Mouse (Mus musculus) heart, embryonic 11.5 days (tissue): ENCODE measurements around the gene Gm29797. TPM values are rescaled to one million over a fixed set of nuclear protein-coding genes. Genes with fewer than 3 reads are reported as not detected.

Experiments
- ATAC-seq: fragments of 200-750 bp; cut with Nextera tagmentation; replicated peaks from 2 replicates; pipeline ENCODE4 v1.8.0; 2017; ENCODE audit warnings: moderate library complexity; ENCODE audit not compliant: insufficient number of reproducible peaks, low FRiP score, low TSS enrichment
- H3K27ac ChIP-seq: fragments of 300-500 bp; sonication (generic); 2 replicates; pipeline ENCODE4 v1.5.1; 2014; ENCODE audit warnings: mild to moderate bottlenecking, low read depth, low read length
- H3K27me3 ChIP-seq: fragments of 300-500 bp; sonication (generic); 2 replicates; pipeline ENCODE4 v1.6.1; 2014; ENCODE audit warnings: mild to moderate bottlenecking, low read length, mixed read lengths; ENCODE audit not compliant: control insufficient read depth, insufficient read depth
- H3K36me3 ChIP-seq: fragments of 300-500 bp; sonication (generic); 2 replicates; pipeline ENCODE4 v1.6.1; 2014; ENCODE audit warnings: mild to moderate bottlenecking, low read length, moderate library complexity, mixed read lengths; ENCODE audit not compliant: control insufficient read depth, insufficient read depth
- H3K4me1 ChIP-seq: fragments of 300-500 bp; sonication (generic); 2 replicates; pipeline ENCODE4 v1.6.1; 2014; ENCODE audit warnings: low read length; ENCODE audit not compliant: control insufficient read depth, insufficient read depth
- H3K4me2 ChIP-seq: fragments of 300-500 bp; sonication (generic); 2 replicates; pipeline ENCODE4 v1.6.1; 2014; ENCODE audit warnings: mild to moderate bottlenecking, moderate library complexity
- H3K4me3 ChIP-seq: fragments of 300-500 bp; sonication (generic); 2 replicates; pipeline ENCODE4 v1.5.1; 2014; ENCODE audit warnings: low read depth, low read length
- H3K9ac ChIP-seq: fragments of 300-500 bp; sonication (generic); 2 replicates; pipeline ENCODE4 v1.6.1; 2014; ENCODE audit warnings: mild to moderate bottlenecking, low read depth, low read length, moderate library complexity
- H3K9me3 ChIP-seq: fragments of 300-500 bp; sonication (generic); replicated peaks from 2 replicates; pipeline ENCODE4 v1.6.1; 2016; ENCODE audit warnings: low read length; ENCODE audit not compliant: control insufficient read depth
- WGBS: fragments of 180-500 bp; shearing (Covaris S2); extraction: QIAGEN DNeasy Blood & Tissue Kit; methylation state at CpG from one replicate; pipeline ENCODE4 v1.1.7; 2014; ENCODE audit not compliant: insufficient replicate concordance; 5-methylcytosine and 5-hydroxymethylcytosine counted together
- polyA plus RNA-seq: library from polyadenylated mRNA; unstranded; fragments of >200 nt; fragmentation: Nextera tagmentation; extraction: Ambion mirVana; gene quantifications from 2 replicates; pipeline ENCODE4 v1.2.1, GENCODE M21; 2014

Gene Gm29797
- polyA plus RNA-seq, 1 experiment from 2014 or later: not detected

GRCm38 (mm10) chr2:181646626-181647472, 10.0 kb upstream of the Gm29797 start:
- no peaks in the 10 kb centered on the region for H3K4me1 ChIP-seq
- H3K27ac ChIP-seq: no peak overlapping the region
- no peak overlapping the region for H3K9ac ChIP-seq
- no peak overlapping the region for H3K4me3 ChIP-seq
- H3K27me3 ChIP-seq: no peaks in the 10 kb centered on the region
- H3K9me3 ChIP-seq: no peaks in the 10 kb centered on the region
- peaks cover 35% of the 10 kb centered on the region for H3K36me3 ChIP-seq
- H3K4me2 ChIP-seq: no peak overlapping the region
- 86% methylated on average over 6 of the region's 6 CpGs for WGBS
- ATAC-seq: no peak

DNA sequence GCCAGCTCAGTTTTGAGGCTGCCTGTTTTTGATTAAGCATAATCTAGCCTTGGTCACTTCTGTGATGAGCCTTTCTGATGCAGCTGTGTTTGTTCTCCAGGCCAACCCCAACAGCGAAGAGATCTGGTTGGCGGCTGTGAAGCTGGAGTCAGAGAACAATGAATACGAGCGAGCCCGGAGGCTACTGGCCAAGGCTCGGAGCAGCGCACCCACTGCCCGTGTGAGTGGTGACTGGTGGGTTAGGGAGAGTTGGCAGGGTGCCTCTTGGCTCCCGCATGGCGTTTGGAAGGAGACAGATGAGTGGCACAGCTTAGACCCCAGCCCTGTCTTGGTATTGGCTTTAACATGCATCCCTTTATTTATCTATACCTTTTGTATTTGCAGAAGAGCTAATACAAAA, 7.9 kb upstream of the Gm29797 start:
- Histone ChIP-seq H3K4me2 (no peak overlapping the region), H3K36me3 (peaks cover 43% of the 10 kb centered on the region), H3K27ac (no peak overlapping the region), H3K4me3 (no peak overlapping the region), H3K9me3 (no peaks in the 10 kb centered on the region), H3K4me1 (peaks cover 2% of the 10 kb centered on the region; the same call in 1 of the 2 replicates), H3K9ac (no peak overlapping the region), H3K27me3 (no peaks in the 10 kb centered on the region)
- WGBS: 93% methylated on average over 10 of the region's 10 CpGs
- no peak for ATAC-seq

GRCm38 (mm10) chr2:181653065-181653464, 3.8 kb upstream of the Gm29797 start:
- H3K27me3 ChIP-seq: no peaks in the 10 kb centered on the region
- no peaks in the 10 kb centered on the region for H3K9me3 ChIP-seq
- H3K4me3 ChIP-seq: no peak overlapping the region
- H3K9ac ChIP-seq: no peak overlapping the region
- H3K4me2 ChIP-seq: no peak overlapping the region
- peaks cover 2% of the 10 kb centered on the region; the same call in 1 of the 2 replicates for H3K4me1 ChIP-seq
- H3K36me3 ChIP-seq: peaks cover 55% of the 10 kb centered on the region
- ATAC-seq: no peak
- no peak overlapping the region for H3K27ac ChIP-seq

GRCm38 (mm10) chr2:181653523-181653922, 3.3 kb upstream of the Gm29797 start:
- Histone ChIP-seq H3K9ac (no peak overlapping the region), H3K36me3 (peaks cover 52% of the 10 kb centered on the region), H3K27ac (no peak overlapping the region), H3K4me1 (peaks cover 2% of the 10 kb centered on the region; the same call in 1 of the 2 replicates), H3K27me3 (no peaks in the 10 kb centered on the region), H3K4me2 (no peak overlapping the region), H3K4me3 (no peak overlapping the region), H3K9me3 (no peaks in the 10 kb centered on the region)
- WGBS: 88% methylated on average over 1 of the region's 1 CpGs
- ATAC-seq: no peak

GRCm38 (mm10) chr2:181657441-181657840, 607 bp downstream of the Gm29797 start:
- H3K36me3 ChIP-seq: peaks cover 29% of the 10 kb centered on the region
- no peak overlapping the region for H3K4me3 ChIP-seq
- no peaks in the 10 kb centered on the region for H3K27me3 ChIP-seq
- WGBS: 75% methylated on average over 2 of the region's 2 CpGs
- H3K4me2 ChIP-seq: no peak overlapping the region
- no peak overlapping the region for H3K9ac ChIP-seq
- H3K4me1 ChIP-seq: peaks cover 11% of the 10 kb centered on the region; the same call in 1 of the 2 replicates
- H3K9me3 ChIP-seq: no peaks in the 10 kb centered on the region
- no peak overlapping the region for H3K27ac ChIP-seq
- ATAC-seq: no peak

DNA sequence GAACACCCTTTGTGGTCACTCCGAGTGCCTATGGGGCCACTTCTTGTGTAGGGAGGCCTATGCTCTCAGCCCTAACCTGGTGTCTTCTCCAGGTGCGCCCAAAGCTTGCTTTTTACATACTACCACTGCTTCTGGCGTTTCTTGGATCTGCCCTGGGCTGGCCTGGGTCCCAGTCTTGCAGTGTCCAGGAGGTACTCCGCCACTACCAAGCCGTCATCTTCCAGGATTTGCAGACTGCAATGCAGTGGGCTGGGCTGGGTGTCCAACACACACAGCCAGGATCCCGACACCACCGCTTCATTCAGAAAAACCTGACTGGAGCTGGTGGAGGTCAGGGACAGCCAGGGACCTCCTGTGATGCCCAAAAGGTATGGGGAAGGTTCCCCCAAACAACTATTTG, 1.7 kb downstream of the Gm29797 start:
- Histone ChIP-seq H3K27ac (no peak overlapping the region), H3K27me3 (no peaks in the 10 kb centered on the region), H3K9me3 (no peaks in the 10 kb centered on the region), H3K36me3 (peaks cover 23% of the 10 kb centered on the region), H3K9ac (no peak overlapping the region), H3K4me1 (peaks cover 11% of the 10 kb centered on the region; the same call in 1 of the 2 replicates), H3K4me3 (no peak overlapping the region), H3K4me2 (no peak overlapping the region)
- WGBS: 81% methylated on average over 7 of the region's 7 CpGs
- no peak for ATAC-seq

DNA sequence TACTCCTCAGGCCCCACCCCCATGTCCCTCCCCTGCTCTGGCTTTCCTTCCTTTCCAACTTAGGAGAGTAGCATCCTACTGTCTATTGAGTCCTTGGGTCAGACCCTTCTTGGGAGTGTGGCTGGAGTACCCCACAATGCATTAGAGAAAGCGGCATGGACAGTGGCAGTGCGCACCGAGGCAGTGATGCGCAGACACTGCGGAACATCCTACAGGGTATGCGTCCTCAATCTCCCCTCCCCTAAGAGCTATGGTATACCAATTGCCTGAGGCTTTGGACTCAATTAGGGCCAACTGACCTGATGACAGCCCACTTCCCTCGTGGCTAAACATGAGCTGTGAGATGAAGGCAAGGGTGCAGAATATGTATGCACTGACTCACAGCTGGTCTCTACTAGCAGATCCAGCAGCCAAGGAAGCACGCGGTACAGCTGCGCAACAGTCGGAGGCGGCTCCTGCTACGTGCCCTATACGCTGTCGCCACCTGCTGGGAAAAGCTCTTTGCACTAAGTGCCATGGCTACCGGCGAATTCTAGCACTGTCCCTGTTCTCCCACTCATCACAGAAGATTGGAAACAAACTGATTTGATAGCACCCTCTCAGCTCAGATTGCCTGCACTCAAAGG, 2.2 kb downstream of the Gm29797 start:
- peak overlapping the region; percentile 19; the same call in 1 of the 2 replicates for H3K27ac ChIP-seq

DNA sequence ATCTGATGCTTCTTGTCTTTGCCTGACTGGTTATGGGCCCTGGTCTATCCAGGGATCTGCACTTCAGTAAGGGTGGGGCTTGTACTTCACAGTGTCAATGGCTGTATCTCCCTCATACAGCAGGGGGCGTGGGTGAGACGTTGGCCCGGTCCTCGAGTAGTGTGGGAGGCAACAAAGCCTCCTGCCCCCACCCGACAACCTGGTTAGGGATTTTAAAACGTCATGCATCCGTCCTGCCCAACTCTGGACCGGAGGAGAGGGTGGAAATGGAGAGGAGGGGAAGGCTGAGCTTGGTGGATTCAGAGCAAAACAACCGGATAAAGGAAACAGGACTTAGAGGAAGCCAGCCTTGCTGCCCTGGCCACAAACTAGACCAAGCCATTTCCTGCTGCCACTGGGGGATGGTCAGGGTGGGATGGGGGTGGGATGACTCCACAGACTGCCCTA, 2.8 kb downstream of the Gm29797 start:
- H3K9ac ChIP-seq: no peak overlapping the region; the same call in none of the 2 replicates
- no peak overlapping the region for H3K4me3 ChIP-seq
- H3K36me3 ChIP-seq: peaks cover 17% of the 10 kb centered on the region
- WGBS: 10% methylated on average over 9 of the region's 9 CpGs
- ATAC-seq: peak; percentile 74
- H3K9me3 ChIP-seq: no peaks in the 10 kb centered on the region
- peak overlapping the region; percentile 19; the same call in 1 of the 2 replicates for H3K27ac ChIP-seq
- H3K4me2 ChIP-seq: 0 out of 2 replicates have a peak overlapping the region, but pooled peaks have one; percentile 12
- no peaks in the 10 kb centered on the region for H3K27me3 ChIP-seq
- peaks cover 9% of the 10 kb centered on the region; the same call in 1 of the 2 replicates for H3K4me1 ChIP-seq

More for the DNA sequence above, 2.2 kb downstream of the Gm29797 start:
- WGBS: 32% methylated on average over 17 of the region's 17 CpGs
- Histone ChIP-seq H3K9me3 (no peaks in the 10 kb centered on the region), H3K36me3 (peaks cover 20% of the 10 kb centered on the region), H3K4me3 (no peak overlapping the region), H3K27me3 (no peaks in the 10 kb centered on the region), H3K4me1 (peaks cover 9% of the 10 kb centered on the region; the same call in 1 of the 2 replicates), H3K9ac (peak overlapping the region; percentile 12; the same call in 1 of the 2 replicates), H3K4me2 (no peak overlapping the region)
- peak; percentile 3; the same call in 1 of the 2 replicates for ATAC-seq
